Mouse (Mus musculus): ENCODE data around the gene Vgll4. TPM values are rescaled to one million over a fixed set of nuclear protein-coding genes. Genes with fewer than 3 reads are reported as not detected.

The Vgll4 gene
- total RNA-seq, 2 experiments from 2014 or later, result 50.7 to 62.5 TPM

- DNase-seq (ENCODE audit: low spot score in 2 of 2), result no peak
- intact Hi-C loops (cut with DNase I), result no loop called here
Measured at GRCm38 (mm10) chr6:114953601-114954000, 16.2 kb downstream of the Vgll4 start.

GRCm38 (mm10) chr6:114952356-114952755 is 17.4 kb downstream of the Vgll4 start:
- intact Hi-C loops (cut with DNase I), result no loop called here

DNA sequence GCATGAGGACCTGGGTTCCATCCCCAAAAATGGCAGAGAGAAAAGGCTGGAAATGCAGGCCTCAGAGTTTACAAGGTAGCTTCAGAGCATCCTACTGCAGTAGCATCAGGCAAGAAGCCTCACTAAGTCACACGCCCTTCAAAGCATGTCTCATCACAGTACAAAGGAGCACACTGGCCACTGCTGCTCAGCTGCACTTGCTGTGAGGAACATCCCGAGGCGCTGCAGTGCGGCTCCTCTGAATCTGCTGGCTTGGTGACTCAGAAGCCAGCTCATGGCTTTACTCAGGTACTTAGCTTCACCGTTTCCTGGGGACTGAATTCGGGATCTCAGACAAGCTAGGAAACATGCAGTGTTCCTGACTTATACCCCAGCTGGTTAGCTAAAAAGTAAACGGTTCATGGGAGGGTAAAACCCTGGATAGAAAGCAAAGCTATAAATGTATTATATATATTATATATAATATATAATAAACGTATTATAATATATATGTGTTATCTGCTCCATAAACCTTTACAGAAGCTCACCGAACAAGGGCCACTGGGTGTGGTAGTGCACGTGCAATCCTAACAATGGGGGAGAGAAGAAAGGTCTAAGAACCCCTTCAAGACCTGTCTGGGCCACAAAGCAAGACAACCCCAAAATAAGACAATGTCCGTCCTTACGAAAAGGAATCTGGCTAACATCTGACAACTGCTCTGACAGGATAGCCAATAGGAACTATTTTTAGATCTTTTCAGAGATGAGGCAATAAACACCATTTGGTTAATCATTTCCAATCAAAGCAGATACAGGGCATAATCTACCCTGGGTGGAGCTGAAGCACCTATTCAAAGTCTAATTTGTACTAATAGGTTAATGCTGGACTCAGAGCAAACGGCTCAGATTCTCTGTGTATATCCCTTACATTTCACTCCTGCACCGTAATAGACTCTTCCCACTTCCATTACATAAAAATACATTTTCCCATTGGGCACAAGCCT is 25.0 kb downstream of the Vgll4 start:
- no peak for DNase-seq (ENCODE audit: low spot score in 2 of 2)
- intact Hi-C loops (cut with DNase I), result no loop called here

More at GRCm38 (mm10) chr6:114952356-114952755, 17.4 kb downstream of the Vgll4 start:
- DNase-seq (ENCODE audit: low spot score in 2 of 2), result no peak

DNA sequence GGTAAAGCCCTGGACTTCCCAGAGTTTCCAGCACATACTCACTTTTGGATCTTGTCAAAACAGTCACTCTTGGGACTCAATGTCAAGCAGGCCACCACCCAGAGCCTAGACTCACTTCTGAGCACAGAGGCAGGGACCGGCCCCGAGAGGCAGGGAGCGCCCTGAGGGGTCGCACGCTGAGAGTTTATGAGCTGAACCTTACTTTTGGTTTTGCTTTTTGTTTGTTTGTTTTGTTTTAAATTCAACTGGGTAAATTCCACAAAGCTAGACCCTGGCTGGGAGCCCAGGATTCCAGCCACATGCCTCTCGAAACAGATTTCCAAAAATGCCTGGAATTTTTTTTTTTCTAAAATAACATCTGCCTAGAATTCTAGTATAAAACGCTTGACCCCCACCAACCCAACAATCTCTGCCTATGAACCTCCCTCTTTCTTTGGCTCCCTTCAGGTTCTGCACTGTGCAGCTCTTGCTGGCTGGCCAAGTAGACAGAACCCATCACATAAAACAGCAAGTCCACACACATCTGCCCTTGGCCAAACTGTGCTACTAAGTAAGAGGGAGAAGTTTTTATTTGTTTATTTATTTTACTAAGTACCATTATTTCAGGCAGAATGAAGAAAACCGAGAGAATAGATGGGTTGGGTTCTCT is 28.5 kb downstream of the Vgll4 start:
- intact Hi-C loops (cut with DNase I), result no loop called here
- DNase-seq (ENCODE audit: low spot score in 2 of 2), result no peak

DNA sequence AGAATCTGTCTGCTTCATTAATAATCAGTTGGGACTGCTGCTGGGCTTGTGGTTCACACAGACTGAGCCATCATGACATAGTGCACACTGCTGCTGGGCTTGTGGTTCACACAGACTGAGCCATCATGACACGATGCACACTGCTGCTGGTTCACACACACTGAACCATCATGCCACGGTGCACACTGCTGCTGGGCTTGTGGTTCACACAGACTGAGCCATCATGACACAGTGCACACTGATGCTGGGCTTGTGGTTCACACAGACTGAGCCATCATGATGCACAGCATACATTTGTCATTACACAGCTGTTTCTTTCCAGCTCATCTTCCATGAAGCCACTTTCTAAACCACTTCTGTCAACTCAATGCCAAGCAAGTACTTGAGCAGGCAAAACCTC is 30.1 kb downstream of the Vgll4 start:
- DNase-seq (ENCODE audit: low spot score in 2 of 2), result no peak
- intact Hi-C loops (cut with DNase I), result no loop called here

DNA sequence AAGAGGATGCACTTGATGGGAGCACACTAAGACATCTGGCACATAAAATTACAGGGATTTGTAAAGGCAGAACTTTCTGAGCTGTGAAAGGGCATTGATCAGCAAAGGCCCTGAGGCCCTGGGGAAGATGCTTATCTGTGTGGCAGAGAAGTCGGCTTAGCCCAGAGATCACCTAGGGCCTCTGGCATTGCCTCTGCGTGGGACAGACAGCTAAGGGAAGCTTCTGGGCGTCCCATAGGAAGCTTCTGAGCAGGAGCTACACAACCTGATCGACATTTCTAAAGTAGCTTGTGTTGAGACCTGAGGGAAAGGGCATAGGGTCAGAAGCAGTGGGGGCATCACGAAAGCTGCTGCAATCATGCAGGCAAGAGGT is 32.9 kb downstream of the Vgll4 start:
- DNase-seq (ENCODE audit: low spot score in 2 of 2), result no peak
- intact Hi-C loops (cut with DNase I), result no loop called here

- peak in 1 of 2 experiments; percentile 67 for DNase-seq (ENCODE audit: low spot score in 2 of 2)
- intact Hi-C loops (cut with DNase I), result no loop called here
Measured at GRCm38 (mm10) chr6:114936297-114936940, 33.4 kb downstream of the Vgll4 start.

DNA sequence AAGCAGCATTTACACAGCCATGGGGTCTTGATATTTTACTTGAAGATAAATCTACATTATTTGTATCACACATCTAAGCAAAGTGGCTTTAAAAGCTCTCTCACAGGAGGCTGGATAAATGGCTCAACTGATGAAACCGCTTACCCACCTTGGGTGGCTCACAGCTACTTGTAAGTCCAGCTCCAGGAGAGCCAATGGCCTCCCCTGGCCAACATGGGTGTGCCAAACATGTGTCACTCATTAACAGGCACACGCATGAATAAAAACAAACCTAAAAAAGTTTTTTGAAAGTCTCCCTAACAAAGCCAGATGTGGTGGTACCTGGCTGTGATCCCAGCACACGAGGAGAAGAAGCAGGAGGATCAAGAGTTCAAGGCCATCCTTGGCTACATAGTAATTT is 34.4 kb downstream of the Vgll4 start:
- intact Hi-C loops (cut with DNase I), result no loop called here
- no peak for DNase-seq (ENCODE audit: low spot score in 2 of 2)

DNA sequence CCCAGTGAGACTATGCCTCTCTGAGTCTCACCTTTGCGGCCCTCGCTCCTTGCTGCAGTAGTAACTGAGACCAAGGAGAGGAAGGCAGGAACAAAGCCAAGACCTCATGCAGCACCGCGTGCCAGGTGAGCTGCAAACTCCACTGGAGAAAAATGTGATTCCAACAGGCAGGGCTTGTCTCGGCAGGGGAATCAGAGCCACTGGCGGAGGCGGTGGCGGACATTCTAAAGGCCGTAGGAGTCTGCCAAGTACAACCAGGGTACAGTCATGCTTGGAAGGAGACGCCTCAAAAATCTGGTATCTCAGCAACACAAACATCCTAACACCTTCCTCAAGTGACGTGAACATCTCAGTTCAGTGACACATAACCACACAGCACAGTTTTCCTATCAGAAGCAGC is 35.7 kb downstream of the Vgll4 start:
- intact Hi-C loops (cut with DNase I), result loop anchor here (5.0 kb wide), 1 partner anchor 33 kb away; the partner anchor contains the start of gene Vgll4
- peak in 1 of 2 experiments; percentile 65 for DNase-seq (ENCODE audit: low spot score in 2 of 2)

DNA sequence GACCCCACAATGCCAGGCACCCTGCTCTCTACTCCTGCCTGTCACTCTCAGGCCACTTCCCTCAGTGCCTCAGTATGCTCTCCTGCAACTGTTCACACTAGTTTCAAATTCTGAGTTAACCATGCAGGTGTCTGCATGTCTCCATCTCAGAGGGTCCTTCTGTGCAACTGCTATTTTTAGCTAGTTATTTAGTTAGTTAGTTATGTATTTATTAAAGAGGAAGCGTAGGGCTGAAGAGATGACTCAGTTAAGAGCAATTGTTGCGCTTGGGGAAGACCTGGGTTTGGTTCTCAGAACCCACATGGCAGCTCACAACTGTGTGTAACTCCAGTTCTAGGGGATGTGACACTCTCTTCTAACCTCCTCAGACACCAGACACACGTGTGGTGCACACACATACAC is 36.8 kb downstream of the Vgll4 start:
- intact Hi-C loops (cut with DNase I), result loop anchor here (5.0 kb wide), 1 partner anchor 34 kb away; the partner anchor contains the start of gene Vgll4
- no peak for DNase-seq (ENCODE audit: low spot score in 2 of 2)

DNA sequence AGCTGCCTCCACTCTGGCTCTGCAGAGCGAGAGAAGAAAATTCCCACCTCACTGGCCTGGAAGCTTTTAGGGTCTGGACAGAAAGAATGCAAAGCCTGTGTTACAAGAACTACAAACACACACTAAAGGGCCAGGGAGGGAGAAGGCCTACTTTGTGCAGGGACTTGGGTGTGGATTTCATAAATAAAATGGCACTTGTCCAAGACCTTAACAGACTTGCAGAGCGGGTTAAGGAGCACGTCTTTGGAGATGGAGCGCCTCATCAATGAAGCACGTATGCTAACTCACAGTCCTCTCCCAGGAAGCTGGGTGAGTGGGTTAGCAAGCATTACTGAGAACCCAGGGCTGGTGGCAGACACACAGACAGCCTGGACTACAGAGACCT is 37.7 kb downstream of the Vgll4 start:
- DNase-seq (ENCODE audit: low spot score in 2 of 2), result no peak
- intact Hi-C loops (cut with DNase I), result loop anchor here (5.0 kb wide), 1 partner anchor 35 kb away; the partner anchor contains the start of gene Vgll4

- intact Hi-C loops (cut with DNase I), result loop anchor here (5.0 kb wide), 1 partner anchor 36 kb away; the partner anchor contains the start of gene Vgll4
- DNase-seq (ENCODE audit: low spot score in 2 of 2), result no peak
Measured at GRCm38 (mm10) chr6:114931212-114932115, 38.3 kb downstream of the Vgll4 start.

DNA sequence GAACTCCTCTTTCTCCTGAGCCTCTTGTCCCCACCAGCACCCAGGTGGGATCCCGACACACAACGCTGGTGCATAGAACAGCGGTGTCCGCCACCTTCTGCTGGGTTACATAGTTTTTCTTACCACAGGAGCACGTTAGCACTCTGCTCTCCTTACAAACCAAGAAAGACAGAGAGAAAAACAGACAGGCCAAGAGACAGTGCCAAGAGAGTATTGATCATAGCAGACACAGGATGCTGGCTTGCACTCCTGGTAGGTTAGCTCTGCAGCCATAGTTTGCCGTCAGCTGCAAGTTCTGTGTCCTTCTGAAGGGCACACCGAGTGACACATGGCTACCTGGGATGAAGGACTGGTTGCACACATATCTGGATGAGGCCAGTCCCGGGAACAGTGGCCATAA is 39.1 kb downstream of the Vgll4 start:
- intact Hi-C loops (cut with DNase I), result loop anchor here (5.0 kb wide), 1 partner anchor 37 kb away; the partner anchor contains the start of gene Vgll4
- DNase-seq (ENCODE audit: low spot score in 2 of 2), result no peak

- no peak for DNase-seq (ENCODE audit: low spot score in 2 of 2)
- intact Hi-C loops (cut with DNase I), result loop anchor here (5.0 kb wide), 1 partner anchor 37 kb away; the partner anchor contains the start of gene Vgll4
Measured at GRCm38 (mm10) chr6:114930038-114930591, 39.7 kb downstream of the Vgll4 start.

GRCm38 (mm10) chr6:114929346-114929745 is 40.4 kb downstream of the Vgll4 start:
- peak in 1 of 2 experiments; percentile 53 for DNase-seq (ENCODE audit: low spot score in 2 of 2)
- intact Hi-C loops (cut with DNase I), result loop anchor here (10.0 kb wide), 1 partner anchor 585 kb away; no protein-coding TSS in a partner anchor

DNA sequence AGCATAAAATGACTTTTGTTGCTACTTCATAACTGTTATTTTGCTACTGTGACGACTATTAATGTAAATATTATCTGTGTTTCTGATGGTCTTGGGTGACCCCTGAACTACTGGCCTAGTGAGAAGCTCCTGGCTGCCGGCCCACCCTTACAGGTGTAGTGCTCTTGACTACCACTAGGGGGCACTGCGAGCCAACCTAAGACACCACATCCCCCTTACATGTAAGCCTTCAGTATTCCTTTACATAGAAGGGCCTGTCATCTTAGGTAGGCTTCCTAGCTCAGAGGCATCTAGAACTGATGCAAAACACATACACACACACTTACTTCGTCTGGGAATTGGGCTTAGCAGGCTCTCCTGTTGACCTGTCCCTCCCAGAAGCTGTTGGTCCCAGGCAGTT is 41.3 kb downstream of the Vgll4 start:
- intact Hi-C loops (cut with DNase I), result loop anchor here (1.0 to 10.0 kb wide), 3 partner anchors 79 to 584 kb away; no protein-coding TSS in a partner anchor

DNA sequence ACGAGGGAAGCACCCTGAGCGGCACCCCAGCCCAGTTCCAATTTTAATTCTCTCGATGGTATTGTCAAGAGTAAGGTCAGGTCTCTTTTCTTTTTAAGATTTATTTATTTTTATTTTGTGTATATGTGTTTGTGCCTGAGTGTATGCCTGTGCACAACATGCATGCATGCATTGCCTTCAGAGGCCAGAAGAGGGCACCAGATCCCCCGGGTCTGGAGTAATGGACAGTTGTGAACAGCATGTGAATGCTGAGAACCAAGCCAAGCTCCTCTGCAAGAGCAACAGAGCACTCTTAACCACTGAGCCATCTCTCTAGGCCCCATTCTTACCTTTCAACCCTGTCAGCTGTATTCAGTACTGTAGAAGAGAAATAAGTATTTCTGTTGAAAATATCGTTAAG is 42.4 kb downstream of the Vgll4 start:
- intact Hi-C loops (cut with DNase I), result loop anchor here (10.0 kb wide), 1 partner anchor 583 kb away; no protein-coding TSS in a partner anchor
- no peak for DNase-seq (ENCODE audit: low spot score in 2 of 2)

More for the DNA sequence above, 41.3 kb downstream of the Vgll4 start:
- peak; percentile 69 to 78 for DNase-seq (ENCODE audit: low spot score in 2 of 2)
